Mouse (Mus musculus): ENCODE results near the gene Myo1e.

Myo1e gene

DNA sequence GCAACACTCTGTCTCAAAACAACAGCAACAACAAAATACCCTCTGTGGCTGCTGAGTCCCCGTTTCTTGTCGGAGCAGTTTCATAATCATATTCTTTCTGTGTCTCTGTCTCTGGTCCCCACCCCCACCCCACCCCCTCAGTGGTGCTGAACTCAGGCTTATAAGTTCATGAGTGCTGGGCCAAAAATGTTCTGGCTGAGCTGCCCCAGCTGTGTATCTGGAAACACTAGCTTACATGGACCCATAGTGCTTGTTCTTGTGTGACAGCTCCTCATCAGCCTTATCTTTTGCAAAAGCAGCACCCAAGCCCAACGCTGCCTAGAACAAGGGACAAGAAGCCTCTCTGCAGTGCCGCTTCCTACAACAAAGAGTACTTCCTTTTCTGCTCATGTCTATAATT, 232.8 kb downstream of the Myo1e start:
- DNase-seq, result no peak

DNA sequence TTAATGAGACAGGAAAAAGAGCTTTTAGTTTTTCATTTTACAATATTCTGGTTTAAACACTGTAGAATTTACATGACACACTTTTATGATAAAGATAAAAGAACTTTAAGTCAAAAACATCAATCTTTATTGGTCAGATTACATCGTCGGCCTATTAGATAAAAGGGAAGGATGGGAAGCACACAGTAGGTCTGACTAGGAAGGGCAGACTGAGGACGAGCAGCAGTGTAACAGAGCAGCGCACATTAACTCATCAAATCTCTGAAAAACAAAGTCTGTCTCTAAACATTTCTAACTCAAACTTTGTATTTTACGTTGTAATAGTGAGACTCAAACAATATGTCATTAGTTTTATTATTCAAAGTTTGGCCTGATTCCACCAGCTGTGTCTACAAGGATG, 241.9 kb downstream of the Myo1e start:
- DNase-seq, result no peak

Data from cerebellum, adult 9-11 months (tissue).